Mouse (Mus musculus): ENCODE measurements around the gene Mpeg1. TPM values are rescaled to one million over a fixed set of nuclear protein-coding genes. Genes with fewer than 3 reads are reported as not detected.
A peak's percentile ranks its signal among the peaks of the same experiment; 100 is the strongest.

The Mpeg1 gene
- polyA plus RNA-seq, 1 experiment from 2014 or later, result 1.0 TPM

- Histone ChIP-seq H3K36me3 (ENCODE audit: control insufficient read depth, insufficient read depth, low read length) (0 out of 2 replicates have a peak, but pooled peaks cover 4% of the 10 kb centered on the region), H3K27me3 (ENCODE audit: control insufficient read depth, insufficient read depth, low read length) (no peaks in the 10 kb centered on the region), H3K9me3 (ENCODE audit: control insufficient read depth, low read length) (no peaks in the 10 kb centered on the region), H3K4me3 (ENCODE audit: low read depth, low read length) (peak overlapping the region; percentile 92), H3K4me2 (replicated peaks; ENCODE audit: low read depth, low read length) (peak overlapping the region; percentile 78), H3K27ac (ENCODE audit: low read depth, low read length) (peak overlapping the region; percentile 98), H3K9ac (ENCODE audit: low read depth, low read length) (peak overlapping the region; percentile 99), H3K4me1 (replicated peaks; ENCODE audit: control insufficient read depth, insufficient read depth, low read length) (peaks cover 13% of the 10 kb centered on the region)
- WGBS, result 0% methylated on average over 3 of the region's 3 CpGs
- DNase-seq (ENCODE audit: low spot score) (peak; percentile 69), ATAC-seq (ENCODE audit: low FRiP score) (peak; percentile 41)
These were observed 39.5 kb downstream of the Mpeg1 start for GRCm38 (mm10) chr19:12500124-12500523.

- Histone ChIP-seq H3K9ac (ENCODE audit: low read depth, low read length) (peak overlapping the region; percentile 99), H3K27ac (ENCODE audit: low read depth, low read length) (peak overlapping the region; percentile 98), H3K4me1 (replicated peaks; ENCODE audit: control insufficient read depth, insufficient read depth, low read length) (peaks cover 8% of the 10 kb centered on the region), H3K4me3 (ENCODE audit: low read depth, low read length) (peak overlapping the region; percentile 92), H3K36me3 (ENCODE audit: control insufficient read depth, insufficient read depth, low read length) (0 out of 2 replicates have a peak, but pooled peaks cover 4% of the 10 kb centered on the region), H3K27me3 (ENCODE audit: control insufficient read depth, insufficient read depth, low read length) (no peaks in the 10 kb centered on the region), H3K4me2 (replicated peaks; ENCODE audit: low read depth, low read length) (peak overlapping the region; percentile 78), H3K9me3 (ENCODE audit: control insufficient read depth, low read length) (no peaks in the 10 kb centered on the region)
- DNase-seq (ENCODE audit: low spot score), result peak; percentile 65
- WGBS, result under 1% methylated on average over 32 of the region's 38 CpGs
- ATAC-seq (ENCODE audit: low FRiP score), result peak; percentile 50
These were observed 40.3 kb downstream of the Mpeg1 start for GRCm38 (mm10) chr19:12500881-12501311.

GRCm38 (mm10) chr19:12501370-12502347 is 41.1 kb downstream of the Mpeg1 start, which contains the start of gene Dtx4:
Dtx4 (minus strand) TSS chr19:12501454.
- ATAC-seq (ENCODE audit: low FRiP score) (peak; percentile 92), DNase-seq (ENCODE audit: low spot score) (peak; percentile 99)
- peak within 1 kb of the TSS; percentile 78 for H3K4me2 ChIP-seq (replicated peaks; ENCODE audit: low read depth, low read length)
- H3K9me3 ChIP-seq (ENCODE audit: control insufficient read depth, low read length), result no peaks in the 10 kb centered on the region
- peaks cover 7% of the 10 kb centered on the region; the same call in 1 of the 2 replicates for H3K4me1 ChIP-seq (replicated peaks; ENCODE audit: control insufficient read depth, insufficient read depth, low read length)
- peak within 1 kb of the TSS; percentile 92 for H3K4me3 ChIP-seq (ENCODE audit: low read depth, low read length)
- WGBS, result under 1% methylated on average over 64 of the region's 80 CpGs
- H3K9ac ChIP-seq (ENCODE audit: low read depth, low read length), result peak within 1 kb of the TSS; percentile 99
- peak within 1 kb of the TSS; percentile 98 for H3K27ac ChIP-seq (ENCODE audit: low read depth, low read length)
- 0 out of 2 replicates have a peak, but pooled peaks cover 4% of the 10 kb centered on the region for H3K36me3 ChIP-seq (ENCODE audit: control insufficient read depth, insufficient read depth, low read length)
- H3K27me3 ChIP-seq (ENCODE audit: control insufficient read depth, insufficient read depth, low read length), result no peaks in the 10 kb centered on the region

- H3K4me2 ChIP-seq (replicated peaks; ENCODE audit: low read depth, low read length), result no peak overlapping the region
- no peak for ATAC-seq (ENCODE audit: low FRiP score)
- H3K27ac ChIP-seq (ENCODE audit: low read depth, low read length), result no peak overlapping the region
- H3K4me1 ChIP-seq (replicated peaks; ENCODE audit: control insufficient read depth, insufficient read depth, low read length), result peaks cover 7% of the 10 kb centered on the region; the same call in 1 of the 2 replicates
- no peaks in the 10 kb centered on the region for H3K27me3 ChIP-seq (ENCODE audit: control insufficient read depth, insufficient read depth, low read length)
- WGBS, result 89% methylated on average over 7 of the region's 7 CpGs
- no peaks in the 10 kb centered on the region for H3K36me3 ChIP-seq (ENCODE audit: control insufficient read depth, insufficient read depth, low read length)
- H3K9me3 ChIP-seq (ENCODE audit: control insufficient read depth, low read length), result no peaks in the 10 kb centered on the region
- H3K4me3 ChIP-seq (ENCODE audit: low read depth, low read length), result no peak overlapping the region
- H3K9ac ChIP-seq (ENCODE audit: low read depth, low read length), result no peak overlapping the region
- DNase-seq (ENCODE audit: low spot score), result no peak
These were observed 42.2 kb downstream of the Mpeg1 start for GRCm38 (mm10) chr19:12502756-12503155.

GRCm38 (mm10) chr19:12514621-12515020 is 54.0 kb downstream of the Mpeg1 start:
- ATAC-seq (ENCODE audit: low FRiP score), result no peak

More at GRCm38 (mm10) chr19:12514621-12515020, 54.0 kb downstream of the Mpeg1 start:
- Histone ChIP-seq H3K36me3 (ENCODE audit: control insufficient read depth, insufficient read depth, low read length) (no peaks in the 10 kb centered on the region), H3K9ac (ENCODE audit: low read depth, low read length) (no peak overlapping the region), H3K27me3 (ENCODE audit: control insufficient read depth, insufficient read depth, low read length) (no peaks in the 10 kb centered on the region), H3K9me3 (ENCODE audit: control insufficient read depth, low read length) (no peaks in the 10 kb centered on the region), H3K27ac (ENCODE audit: low read depth, low read length) (no peak overlapping the region), H3K4me3 (ENCODE audit: low read depth, low read length) (no peak overlapping the region), H3K4me2 (replicated peaks; ENCODE audit: low read depth, low read length) (no peak overlapping the region), H3K4me1 (replicated peaks; ENCODE audit: control insufficient read depth, insufficient read depth, low read length) (no peaks in the 10 kb centered on the region)
- no peak for DNase-seq (ENCODE audit: low spot score)

Other genes starting within 250 kb of the Mpeg1 start
- gene Olfr1432, start 228.2 kb upstream of the Mpeg1 start, polyA plus RNA-seq (2014; fragmentation: Nextera tagmentation; extraction: Ambion mirVana), result not detected in 2 replicates
- not detected in 2 replicates for gene Olfr262, start 219.1 kb upstream of the Mpeg1 start, polyA plus RNA-seq (2014; fragmentation: Nextera tagmentation; extraction: Ambion mirVana)
- gene Olfr235, start 199.7 kb upstream of the Mpeg1 start, polyA plus RNA-seq (2014; fragmentation: Nextera tagmentation; extraction: Ambion mirVana), result not detected in 2 replicates
- not detected in 2 replicates for gene Olfr1434, start 180.9 kb upstream of the Mpeg1 start, polyA plus RNA-seq (2014; fragmentation: Nextera tagmentation; extraction: Ambion mirVana)
- gene Olfr1436, start 161.6 kb upstream of the Mpeg1 start, polyA plus RNA-seq (2014; fragmentation: Nextera tagmentation; extraction: Ambion mirVana), result not detected in 2 replicates
- not detected in 2 replicates for gene Olfr1437, start 135.7 kb upstream of the Mpeg1 start, polyA plus RNA-seq (2014; fragmentation: Nextera tagmentation; extraction: Ambion mirVana)
- not detected in 2 replicates for gene Olfr1438-ps1, start 124.9 kb upstream of the Mpeg1 start, polyA plus RNA-seq (2014; fragmentation: Nextera tagmentation; extraction: Ambion mirVana)
- gene Olfr1440, start 73.5 kb upstream of the Mpeg1 start, polyA plus RNA-seq (2014; fragmentation: Nextera tagmentation; extraction: Ambion mirVana), result not detected in 2 replicates
- not detected in 2 replicates for gene Olfr1441, start 43.3 kb upstream of the Mpeg1 start, polyA plus RNA-seq (2014; fragmentation: Nextera tagmentation; extraction: Ambion mirVana)
- gene Pfpl, start 32.9 kb upstream of the Mpeg1 start, polyA plus RNA-seq (2014; fragmentation: Nextera tagmentation; extraction: Ambion mirVana), result not detected in 2 replicates
- 55.4 and 66.1 TPM in 2 replicates for gene Dtx4, start 40.7 kb downstream of the Mpeg1 start, polyA plus RNA-seq (2014; fragmentation: Nextera tagmentation; extraction: Ambion mirVana)
- gene Fam111a, start 85.0 kb downstream of the Mpeg1 start, polyA plus RNA-seq (2014; fragmentation: Nextera tagmentation; extraction: Ambion mirVana), result 22.1 and 26.3 TPM in 2 replicates
- gene Gm4952, start 139.2 kb downstream of the Mpeg1 start, polyA plus RNA-seq (2014; fragmentation: Nextera tagmentation; extraction: Ambion mirVana), result not detected in 2 replicates
- gene Glyat, start 172.5 kb downstream of the Mpeg1 start, polyA plus RNA-seq (2014; fragmentation: Nextera tagmentation; extraction: Ambion mirVana), result not detected in 2 replicates
- gene Olfr1442, start 209.7 kb downstream of the Mpeg1 start, polyA plus RNA-seq (2014; fragmentation: Nextera tagmentation; extraction: Ambion mirVana), result not detected in 2 replicates
- gene Olfr1443, start 217.3 kb downstream of the Mpeg1 start, polyA plus RNA-seq (2014; fragmentation: Nextera tagmentation; extraction: Ambion mirVana), result not detected in 2 replicates
- not detected in 2 replicates for gene Keg1, start 235.0 kb downstream of the Mpeg1 start, polyA plus RNA-seq (2014; fragmentation: Nextera tagmentation; extraction: Ambion mirVana)

All from hindbrain, embryonic 11.5 days (tissue).